Mouse (Mus musculus) neural tube, embryonic 12.5 days (tissue): ENCODE results near the gene Adarb2. TPM values are rescaled to one million over a fixed set of nuclear protein-coding genes. Genes with fewer than 3 reads are reported as not detected.

Source experiments
- ATAC-seq: fragments of 200-750 bp; cut with Nextera tagmentation; 2 replicates; pipeline ENCODE4 v1.8.0; 2017; ENCODE audit warnings: low read depth, mild to moderate bottlenecking, moderate TSS enrichment, moderate library complexity; ENCODE audit not compliant: low FRiP score
- H3K27ac ChIP-seq: fragments of 300-500 bp; sonication (generic); 2 replicates; pipeline ENCODE4 v1.5.1; 2016
- H3K27me3 ChIP-seq: fragments of 300-500 bp; sonication (generic); replicated peaks from 2 replicates; pipeline ENCODE4 v1.6.1; 2016; ENCODE audit warnings: mild to moderate bottlenecking
- H3K36me3 ChIP-seq: fragments of 300-500 bp; sonication (generic); 2 replicates; pipeline ENCODE4 v1.6.1; 2016; ENCODE audit warnings: mild to moderate bottlenecking
- H3K4me1 ChIP-seq: fragments of 300-500 bp; sonication (generic); 2 replicates; pipeline ENCODE4 v1.6.1; 2016
- H3K4me2 ChIP-seq: fragments of 300-500 bp; sonication (generic); replicated peaks from 2 replicates; pipeline ENCODE4 v1.6.1; 2016; ENCODE audit warnings: mild to moderate bottlenecking
- H3K4me3 ChIP-seq: fragments of 300-500 bp; sonication (generic); 2 replicates; pipeline ENCODE4 v1.5.1; 2016
- H3K9ac ChIP-seq: fragments of 300-500 bp; sonication (generic); 2 replicates; pipeline ENCODE4 v1.6.1; 2016; ENCODE audit warnings: mild to moderate bottlenecking
- H3K9me3 ChIP-seq: fragments of 300-500 bp; sonication (generic); 2 replicates; pipeline ENCODE4 v1.6.1; 2016; ENCODE audit warnings: mild to moderate bottlenecking
- WGBS: fragments of 180-500 bp; shearing (Covaris S2); methylation state at CpG from one replicate; pipeline ENCODE4 v1.1.7; 2016; 5-methylcytosine and 5-hydroxymethylcytosine counted together
- polyA plus RNA-seq: library from polyadenylated mRNA; unstranded; fragments of >200 nt; fragmentation: Nextera tagmentation; extraction: Ambion mirVana; gene quantifications from 2 replicates; pipeline ENCODE4 v1.2.1, GENCODE M21; 2016

The Adarb2 gene
- polyA plus RNA-seq = 11.5 and 12.3 TPM in 2 replicates

GRCm38 (mm10) chr13:8202681-8203476 lies at the start of gene Adarb2:
TSS of gene Adarb2 (plus strand) at chr13:8202866.
- no peaks in the 10 kb centered on the region for H3K27me3 ChIP-seq
- no peak within 1 kb of the TSS for H3K27ac ChIP-seq
- H3K4me2 ChIP-seq = peak within 1 kb of the TSS; percentile 90
- H3K36me3 ChIP-seq = no peaks in the 10 kb centered on the region
- ATAC-seq = peak; percentile 95
- under 1% methylated on average over 26 of the region's 26 CpGs for WGBS
- H3K4me1 ChIP-seq = peaks cover 4% of the 10 kb centered on the region; the same call in 1 of the 2 replicates
- peak within 1 kb of the TSS; percentile 47 for H3K9ac ChIP-seq
- peak within 1 kb of the TSS; percentile 48 for H3K4me3 ChIP-seq
- no peaks in the 10 kb centered on the region for H3K9me3 ChIP-seq

- ATAC-seq = no peak
- Histone ChIP-seq H3K9me3 (no peaks in the 10 kb centered on the region), H3K4me2 (no peak overlapping the region), H3K4me3 (no peak overlapping the region), H3K27me3 (no peaks in the 10 kb centered on the region), H3K4me1 (no peaks in the 10 kb centered on the region), H3K27ac (no peak overlapping the region), H3K9ac (no peak overlapping the region), H3K36me3 (no peaks in the 10 kb centered on the region)
- WGBS = 77% methylated on average over 1 of the region's 1 CpGs
Measured at GRCm38 (mm10) chr13:8173800-8174199, 28.9 kb upstream of the Adarb2 start.

- Histone ChIP-seq H3K4me3 (no peak overlapping the region), H3K4me2 (no peak overlapping the region), H3K9me3 (no peaks in the 10 kb centered on the region), H3K9ac (no peak overlapping the region), H3K27me3 (no peaks in the 10 kb centered on the region), H3K4me1 (0 out of 2 replicates have a peak, but pooled peaks cover 3% of the 10 kb centered on the region), H3K27ac (no peak overlapping the region), H3K36me3 (no peaks in the 10 kb centered on the region)
- no peak for ATAC-seq
- WGBS = 9% methylated on average over 7 of the region's 7 CpGs
Measured at GRCm38 (mm10) chr13:8191977-8192376, 10.7 kb upstream of the Adarb2 start.

- WGBS = 72% methylated on average over 3 of the region's 3 CpGs
- Histone ChIP-seq H3K4me3 (no peak overlapping the region), H3K36me3 (no peaks in the 10 kb centered on the region), H3K9me3 (no peaks in the 10 kb centered on the region), H3K27me3 (no peaks in the 10 kb centered on the region), H3K9ac (no peak overlapping the region), H3K4me2 (no peak overlapping the region), H3K4me1 (peaks cover 4% of the 10 kb centered on the region; the same call in 1 of the 2 replicates), H3K27ac (no peak overlapping the region)
- ATAC-seq = no peak
Measured at GRCm38 (mm10) chr13:8199186-8199880, 3.3 kb upstream of the Adarb2 start.

- H3K27ac ChIP-seq = no peak overlapping the region
- no peaks in the 10 kb centered on the region for H3K27me3 ChIP-seq
- H3K9me3 ChIP-seq = no peaks in the 10 kb centered on the region
- WGBS = 2% methylated on average over 4 of the region's 4 CpGs
- H3K9ac ChIP-seq = peak overlapping the region; percentile 47
- no peaks in the 10 kb centered on the region for H3K36me3 ChIP-seq
- H3K4me2 ChIP-seq = peak overlapping the region; percentile 90
- H3K4me3 ChIP-seq = peak overlapping the region; percentile 48
- H3K4me1 ChIP-seq = peaks cover 4% of the 10 kb centered on the region; the same call in 1 of the 2 replicates
- ATAC-seq = peak; percentile 27; the same call in 1 of the 2 replicates
Measured at GRCm38 (mm10) chr13:8203477-8203813, 779 bp downstream of the Adarb2 start.

GRCm38 (mm10) chr13:8207337-8207736 lies 4.7 kb downstream of the Adarb2 start:
- H3K36me3 ChIP-seq = no peaks in the 10 kb centered on the region
- H3K4me3 ChIP-seq = no peak overlapping the region
- 66% methylated on average over 16 of the region's 16 CpGs for WGBS
- peaks cover 4% of the 10 kb centered on the region; the same call in 1 of the 2 replicates for H3K4me1 ChIP-seq
- no peak for ATAC-seq
- no peak overlapping the region for H3K27ac ChIP-seq
- H3K4me2 ChIP-seq = peak overlapping the region; percentile 38
- H3K9ac ChIP-seq = no peak overlapping the region
- H3K9me3 ChIP-seq = no peaks in the 10 kb centered on the region
- H3K27me3 ChIP-seq = no peaks in the 10 kb centered on the region

- no peaks in the 10 kb centered on the region for H3K4me1 ChIP-seq
- H3K4me2 ChIP-seq = no peak overlapping the region
- no peaks in the 10 kb centered on the region for H3K36me3 ChIP-seq
- H3K27ac ChIP-seq = no peak overlapping the region
- no peak for ATAC-seq
- 64% methylated on average over 4 of the region's 4 CpGs for WGBS
- H3K4me3 ChIP-seq = no peak overlapping the region
- no peak overlapping the region for H3K9ac ChIP-seq
- no peaks in the 10 kb centered on the region for H3K9me3 ChIP-seq
- H3K27me3 ChIP-seq = no peaks in the 10 kb centered on the region
Measured at GRCm38 (mm10) chr13:8210776-8211175, 8.1 kb downstream of the Adarb2 start.

GRCm38 (mm10) chr13:8238871-8239270 lies 36.2 kb downstream of the Adarb2 start:
- Histone ChIP-seq H3K27me3 (no peaks in the 10 kb centered on the region), H3K27ac (no peak overlapping the region), H3K4me3 (no peak overlapping the region), H3K36me3 (no peaks in the 10 kb centered on the region), H3K9me3 (no peaks in the 10 kb centered on the region), H3K4me1 (no peaks in the 10 kb centered on the region), H3K4me2 (no peak overlapping the region), H3K9ac (no peak overlapping the region)
- WGBS = 85% methylated on average over 1 of the region's 1 CpGs
- no peak for ATAC-seq

GRCm38 (mm10) chr13:8248016-8248667 lies 45.5 kb downstream of the Adarb2 start:
- H3K4me3 ChIP-seq = no peak overlapping the region

GRCm38 (mm10) chr13:8272158-8272945 lies 69.7 kb downstream of the Adarb2 start:
- 87% methylated on average over 4 of the region's 4 CpGs for WGBS
- Histone ChIP-seq H3K4me1 (no peaks in the 10 kb centered on the region), H3K36me3 (no peaks in the 10 kb centered on the region), H3K4me2 (no peak overlapping the region), H3K4me3 (no peak overlapping the region), H3K27me3 (no peaks in the 10 kb centered on the region), H3K27ac (no peak overlapping the region), H3K9ac (no peak overlapping the region), H3K9me3 (no peaks in the 10 kb centered on the region)
- ATAC-seq = no peak

More at GRCm38 (mm10) chr13:8248016-8248667, 45.5 kb downstream of the Adarb2 start:
- H3K9me3 ChIP-seq = no peaks in the 10 kb centered on the region
- H3K36me3 ChIP-seq = no peaks in the 10 kb centered on the region
- H3K4me1 ChIP-seq = no peaks in the 10 kb centered on the region
- H3K9ac ChIP-seq = no peak overlapping the region
- WGBS = 34% methylated on average over 5 of the region's 5 CpGs
- no peaks in the 10 kb centered on the region for H3K27me3 ChIP-seq
- peak; percentile 78 for ATAC-seq
- H3K4me2 ChIP-seq = no peak overlapping the region
- no peak overlapping the region for H3K27ac ChIP-seq

GRCm38 (mm10) chr13:8283116-8283515 lies 80.5 kb downstream of the Adarb2 start:
- no peak overlapping the region for H3K4me2 ChIP-seq
- H3K9me3 ChIP-seq = no peaks in the 10 kb centered on the region
- H3K9ac ChIP-seq = no peak overlapping the region
- H3K27me3 ChIP-seq = no peaks in the 10 kb centered on the region
- peak; percentile 50; the same call in 1 of the 2 replicates for ATAC-seq
- no peaks in the 10 kb centered on the region for H3K36me3 ChIP-seq
- no peak overlapping the region for H3K4me3 ChIP-seq
- no peaks in the 10 kb centered on the region for H3K4me1 ChIP-seq
- no peak overlapping the region for H3K27ac ChIP-seq
- WGBS = 82% methylated on average over 2 of the region's 2 CpGs
